Comparison of ENCODE assay signal across 8 mouse cellular contexts in genomic region chr2:85050001-85050634, GRCm38 (mm10). TPM values are rescaled to one million over a fixed set of nuclear protein-coding genes. Genes with fewer than 3 reads are reported as not detected.
DNase-seq lines count a peak whose midpoint lies in the region; ATAC-seq and TF ChIP-seq lines count a peak whose summit lies in the region.

No protein-coding gene starts in this region.

- 8% methylated on average over 10 of the region's 10 CpGs for WGBS in hindbrain, embryonic 13.5 days
- 7% methylated on average over 10 of the region's 10 CpGs for WGBS in stomach, embryonic 14.5 days

- in situ Hi-C loops in ES-E14 (cut with MboI; ENCODE audit: low sequenced_read_pairs in 2 of 2, unreplicated experiment in 2 of 2): no loop called here

- peak overlapping the region; percentile 26 to 50 for H3K4me3 ChIP-seq in ES-E14 (ENCODE audit: insufficient read depth in 1 of 2, low read depth in 1 of 2, low read length in 2 of 2, poor library complexity in 1 of 2, severe bottlenecking in 1 of 2)
- peak overlapping the region; percentile 84 for H3K4me3 ChIP-seq in gastrocnemius, adult 2 months
- H3K4me3 ChIP-seq in hindbrain, embryonic 13.5 days: peak overlapping the region; percentile 68
- H3K4me3 ChIP-seq in stomach, embryonic 14.5 days (ENCODE audit: low read depth, low read length): peak overlapping the region; percentile 28

- peak overlapping the region; percentile 80 for H3K4me2 ChIP-seq in hindbrain, embryonic 13.5 days
- H3K4me2 ChIP-seq in stomach, embryonic 14.5 days (replicated peaks; ENCODE audit: low read depth, low read length): peak overlapping the region; percentile 61

- no peak for TF ChIP-seq CTCF in brain, embryonic 14.5 days (IDR thresholded peaks at IDR 0.05; ENCODE audit: borderline replicate concordance, extremely low read depth, insufficient read depth, insufficient read length)
- TF ChIP-seq CTCF in gastrocnemius, adult 2 months (IDR thresholded peaks at IDR 0.05): no peak

- H3K27ac ChIP-seq in ES-E14 (ENCODE audit: insufficient read depth, low read depth, low read length, poor library complexity, severe bottlenecking): peak overlapping the region; percentile 17
- H3K27ac ChIP-seq in gastrocnemius, adult 2 months: peak overlapping the region; percentile 94
- H3K27ac ChIP-seq in hindbrain, embryonic 13.5 days: peak overlapping the region; percentile 93
- H3K27ac ChIP-seq in stomach, embryonic 14.5 days (ENCODE audit: low read length): peak overlapping the region; percentile 89

- no peaks in the 10 kb centered on the region for H3K9me3 ChIP-seq in ES-E14 (ENCODE audit: control insufficient read depth, insufficient read depth, low read depth, low read length)
- H3K9me3 ChIP-seq in hindbrain, embryonic 13.5 days: no peaks in the 10 kb centered on the region
- no peaks in the 10 kb centered on the region for H3K9me3 ChIP-seq in stomach, embryonic 14.5 days (ENCODE audit: control insufficient read depth, low read depth, low read length)

- no peaks in the 10 kb centered on the region for H3K27me3 ChIP-seq in hindbrain, embryonic 13.5 days
- H3K27me3 ChIP-seq in stomach, embryonic 14.5 days (ENCODE audit: control insufficient read depth, insufficient read depth, low read length): no peaks in the 10 kb centered on the region

- peak; percentile 4; the same call in 1 of the 2 replicates for ATAC-seq in hindbrain, embryonic 13.5 days (ENCODE audit: low FRiP score)
- ATAC-seq in stomach, embryonic 14.5 days (ENCODE audit: insufficient number of reproducible peaks, insufficient read depth, low FRiP score, low read depth): peak; percentile 54; the same call in 1 of the 2 replicates

- H3K9ac ChIP-seq in ES-E14 (ENCODE audit: insufficient read depth, low read depth, low read length, poor library complexity, severe bottlenecking): peak overlapping the region; percentile 24
- peak overlapping the region; percentile 62 for H3K9ac ChIP-seq in hindbrain, embryonic 13.5 days
- no peak overlapping the region; the same call in 1 of the 2 replicates for H3K9ac ChIP-seq in stomach, embryonic 14.5 days (replicated peaks; ENCODE audit: low read depth, low read length)

- DNase-seq in ES-E14 (ENCODE audit: low read depth, low spot score): no peak
- peak; percentile 84 for DNase-seq in brain, embryonic 14.5 days (ENCODE audit: low read depth)
- DNase-seq in gastrocnemius, adult 2 months: peak; percentile 85
- peak; percentile 44 to 73 for DNase-seq in left cerebral cortex, postnatal 25 days (ENCODE audit: low spot score in 2 of 2)
- DNase-seq in mesoderm, embryonic 11.5 days (ENCODE audit: low read depth, low spot score): peak; percentile 74
- DNase-seq in B cell, adult 2 months: no peak

- intact Hi-C loops in gastrocnemius, adult 2 months (cut with DNase I): no loop called here
- intact Hi-C loops in left cerebral cortex, postnatal 25 days (cut with DNase I): no loop called here

- peaks cover 32% of the 10 kb centered on the region for H3K36me3 ChIP-seq in ES-E14 (ENCODE audit: control insufficient read depth, insufficient read depth, low read length, poor library complexity, severe bottlenecking)
- peaks cover 58% of the 10 kb centered on the region for H3K36me3 ChIP-seq in hindbrain, embryonic 13.5 days
- peaks cover 52% of the 10 kb centered on the region for H3K36me3 ChIP-seq in stomach, embryonic 14.5 days (ENCODE audit: control insufficient read depth, insufficient read depth, low read length)

- TF ChIP-seq POLR2A in brain, embryonic 14.5 days (IDR thresholded peaks at IDR 0.05; ENCODE audit: borderline replicate concordance, extremely low read depth, insufficient read depth, insufficient read length, poor library complexity, severe bottlenecking): no peak

- H3K4me1 ChIP-seq in ES-E14 (ENCODE audit: control insufficient read depth in 2 of 2, insufficient read depth in 2 of 2, low read length in 2 of 2, poor library complexity in 1 of 2): peaks cover 5 to 28% of the 10 kb centered on the region in 2 experiments; a peak in 3 of 4 replicates
- H3K4me1 ChIP-seq in hindbrain, embryonic 13.5 days (replicated peaks): peaks cover 55% of the 10 kb centered on the region
- peaks cover 22% of the 10 kb centered on the region; the same call in 1 of the 2 replicates for H3K4me1 ChIP-seq in stomach, embryonic 14.5 days (ENCODE audit: control insufficient read depth, insufficient read depth, low read length)

TF ChIP-seq in ES-E14, 5 proteins besides CTCF, POLR2A, EP300 and RAD21:
- TF ChIP-seq ZC3H11A (IDR thresholded peaks at IDR 0.05; ENCODE audit: borderline replicate concordance, low read depth, low read length): no peak
- TF ChIP-seq HCFC1 (IDR thresholded peaks at IDR 0.05; ENCODE audit: borderline replicate concordance, insufficient read depth, low read length): no peak
- TF ChIP-seq CHD2 (IDR thresholded peaks at IDR 0.05; ENCODE audit: low read depth, low read length): no peak
- TF ChIP-seq ZNF384 (IDR thresholded peaks at IDR 0.05; ENCODE audit: low read depth, low read length): no peak
- TF ChIP-seq MAFK (IDR thresholded peaks at IDR 0.05; ENCODE audit: insufficient read depth, low read depth, low read length): no peak

RNA-seq across cellular contexts. Expression of gene Tnks1bp1, which starts 2.3 kb away (rescaled TPM):
- total RNA-seq in ES-E14 (2012; rRNA removed): 36.7 and 61.9 TPM in 2 replicates
- 44.0 and 57.0 TPM in 2 replicates for polyA plus RNA-seq in brain, embryonic 14.5 days (2012; rRNA removed)
- total RNA-seq in gastrocnemius, adult 2 months (2021): 10 to 100 TPM; 23.3 to 29.7 TPM
- polyA plus RNA-seq in hindbrain, embryonic 13.5 days (2015; fragmentation: Nextera tagmentation; extraction: Ambion mirVana): 27.2 and 30.2 TPM in 2 replicates
- 100 to 1,000 TPM; 112 to 123 TPM for total RNA-seq in left cerebral cortex, postnatal 25 days (2021)
- 13.3 and 15.6 TPM in 2 replicates for polyA plus RNA-seq in stomach, embryonic 14.5 days (2014; fragmentation: Nextera tagmentation; extraction: Ambion mirVana)

RNA-seq across cellular contexts. Expression of gene P2rx3, which starts 12.9 kb away (rescaled TPM):
- total RNA-seq in ES-E14 (2012; rRNA removed): 4.6 and 5.1 TPM in 2 replicates
- 2.1 and 6.1 TPM in 2 replicates for polyA plus RNA-seq in brain, embryonic 14.5 days (2012; rRNA removed)
- total RNA-seq in gastrocnemius, adult 2 months (2021): under 1 TPM; 0.36 to 0.59 TPM
- 19.3 and 20.3 TPM in 2 replicates for polyA plus RNA-seq in hindbrain, embryonic 13.5 days (2015; fragmentation: Nextera tagmentation; extraction: Ambion mirVana)
- 1 to 10 TPM; 2.2 to 2.3 TPM for total RNA-seq in left cerebral cortex, postnatal 25 days (2021)
- 0.67 and 0.68 TPM in 2 replicates for polyA plus RNA-seq in stomach, embryonic 14.5 days (2014; fragmentation: Nextera tagmentation; extraction: Ambion mirVana)

RNA-seq across cellular contexts. Expression of gene Ssrp1, which starts 13.1 kb away (rescaled TPM):
- 206 and 212 TPM in 2 replicates for total RNA-seq in ES-E14 (2012; rRNA removed)
- polyA plus RNA-seq in brain, embryonic 14.5 days (2012; rRNA removed): 191 and 223 TPM in 2 replicates
- 10 to 100 TPM; 28.5 to 30.8 TPM for total RNA-seq in gastrocnemius, adult 2 months (2021)
- polyA plus RNA-seq in hindbrain, embryonic 13.5 days (2015; fragmentation: Nextera tagmentation; extraction: Ambion mirVana): 190 and 199 TPM in 2 replicates
- 10 to 100 TPM; 93.4 to 99.9 TPM for total RNA-seq in left cerebral cortex, postnatal 25 days (2021)
- polyA plus RNA-seq in stomach, embryonic 14.5 days (2014; fragmentation: Nextera tagmentation; extraction: Ambion mirVana): 277 and 280 TPM in 2 replicates

Comparison
In these comparisons a context has a peak if more than half of its experiments do, and no peak if none do; other contexts are left out.
1. DNase-seq: peak in brain, embryonic 14.5 days (single experiment), gastrocnemius, adult 2 months (single experiment), left cerebral cortex, postnatal 25 days (2 of 2) and mesoderm, embryonic 11.5 days (single experiment); none in ES-E14 (single experiment) and B cell, adult 2 months (0 of 2).
2. H3K27ac ChIP-seq: peak in every context shown above with its lines; median percentile 94 in gastrocnemius, adult 2 months; 93 in hindbrain, embryonic 13.5 days; 89 in stomach, embryonic 14.5 days; 17 in ES-E14.
3. H3K4me3 ChIP-seq: peak in every context shown above with its lines; median percentile 84 in gastrocnemius, adult 2 months; 68 in hindbrain, embryonic 13.5 days; 38 in ES-E14; 28 in stomach, embryonic 14.5 days.